Mouse (Mus musculus) heart, postnatal 10 days (tissue): ENCODE measurements around the gene Opcml. TPM values are rescaled to one million over a fixed set of nuclear protein-coding genes. Genes with fewer than 3 reads are reported as not detected.

Source experiments
- DNase-seq, 2 experiments: peaks; one replicate each; pipeline ENCODE4 v3.0.0; 2021
- intact Hi-C: fragments of 180-260 bp; cut with DNase I; formaldehyde crosslinking; loops from one replicate; pipeline ENCODE4 v1.15.1; 2025
- total RNA-seq, 2 experiments: library from RNA; stranded (reverse); gene quantifications; 2 replicates each; pipeline ENCODE4 v1.2.3; 2021

Gene Opcml
- total RNA-seq = 1 to 10 TPM; 1.1 to 1.7 TPM

DNA sequence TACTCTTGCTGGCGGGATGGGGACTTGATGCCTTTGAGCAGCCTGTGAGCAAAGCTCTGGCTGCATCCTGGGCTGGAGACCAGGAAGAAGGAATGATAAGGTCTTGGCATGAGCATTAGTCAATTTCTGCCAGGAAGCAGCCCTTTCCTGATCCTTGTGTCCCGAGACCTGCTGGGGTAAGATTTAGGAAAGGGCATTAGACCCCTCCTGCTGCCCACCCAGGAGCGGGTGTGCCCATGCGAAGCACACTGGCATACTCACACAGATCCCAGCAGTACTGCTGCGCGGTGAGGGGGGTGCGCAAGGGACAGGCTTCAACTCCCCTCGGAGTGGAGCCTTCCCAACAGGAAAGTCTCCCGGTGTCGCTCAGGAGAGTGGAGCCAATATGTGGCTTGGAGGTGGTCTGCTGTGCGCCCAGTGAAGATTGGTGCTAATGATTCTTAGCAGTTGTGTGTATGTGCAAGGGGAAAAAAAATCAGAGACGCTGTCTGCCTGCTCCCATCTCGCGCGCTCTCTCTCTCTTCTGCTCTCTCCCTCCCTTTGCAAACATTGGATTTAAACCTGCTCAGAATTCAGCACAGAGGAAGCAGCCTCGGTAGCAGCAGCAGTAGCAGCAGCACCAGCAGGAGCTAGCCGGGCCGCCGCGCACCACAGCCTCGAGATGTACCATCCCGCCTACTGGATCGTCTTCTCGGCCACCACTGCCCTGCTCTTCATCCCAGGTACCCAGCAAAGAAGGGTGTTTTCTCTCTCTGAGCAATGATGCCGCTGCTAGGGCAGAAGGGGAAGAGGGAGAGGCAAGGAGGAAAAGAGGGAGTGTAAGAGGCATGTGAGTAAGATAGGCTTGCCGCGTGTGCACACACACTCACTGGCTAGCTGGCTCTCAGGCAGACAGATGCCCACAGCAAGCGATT lies at the start of gene Opcml:
Gene Opcml (plus strand): TSS at position 51 of the 914 bp plus-strand sequence.
- DNase-seq = no peak
- intact Hi-C loops = no loop called here

DNA sequence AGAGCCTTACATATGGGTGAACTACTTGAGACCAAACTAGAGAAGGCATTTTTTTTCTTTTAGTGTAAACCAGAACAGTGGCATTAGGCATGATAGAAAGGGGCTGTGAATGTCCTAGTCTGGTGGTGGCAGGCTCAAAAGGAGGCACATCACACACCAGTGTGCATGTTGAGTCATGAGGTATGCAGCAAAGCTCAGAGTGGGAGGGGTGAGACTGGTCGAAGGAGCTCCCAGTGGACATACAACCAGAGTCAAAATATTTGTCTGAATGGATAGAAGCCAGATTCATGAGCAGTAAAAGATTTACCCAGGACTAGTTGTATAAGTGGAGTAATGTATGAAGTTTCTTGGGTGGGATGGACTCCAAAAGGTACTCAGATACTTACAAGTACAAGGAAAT lies 31.9 kb upstream of the Opcml start:
- DNase-seq = no peak
- intact Hi-C loops = no loop called here

DNA sequence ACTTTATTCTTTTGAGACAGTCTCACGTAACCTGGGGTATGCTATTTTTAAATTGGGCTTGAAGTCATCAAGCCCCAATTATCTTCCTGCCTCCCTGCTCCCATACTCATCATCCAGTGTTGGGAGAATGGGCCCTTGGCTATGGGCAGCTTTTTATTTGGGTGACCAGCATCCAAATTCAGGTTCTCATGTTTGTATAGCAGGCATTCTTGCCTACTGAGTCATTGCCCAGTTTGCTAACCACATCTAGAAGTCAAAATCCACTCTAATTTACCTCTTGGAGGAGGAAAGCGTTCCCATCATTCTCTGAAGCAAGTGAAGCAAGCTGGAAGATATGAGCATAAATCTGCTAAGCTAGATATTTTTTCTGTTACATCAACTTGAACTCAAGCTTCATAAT lies 29.4 kb upstream of the Opcml start:
- no peak for DNase-seq
- intact Hi-C loops = no loop called here

DNA sequence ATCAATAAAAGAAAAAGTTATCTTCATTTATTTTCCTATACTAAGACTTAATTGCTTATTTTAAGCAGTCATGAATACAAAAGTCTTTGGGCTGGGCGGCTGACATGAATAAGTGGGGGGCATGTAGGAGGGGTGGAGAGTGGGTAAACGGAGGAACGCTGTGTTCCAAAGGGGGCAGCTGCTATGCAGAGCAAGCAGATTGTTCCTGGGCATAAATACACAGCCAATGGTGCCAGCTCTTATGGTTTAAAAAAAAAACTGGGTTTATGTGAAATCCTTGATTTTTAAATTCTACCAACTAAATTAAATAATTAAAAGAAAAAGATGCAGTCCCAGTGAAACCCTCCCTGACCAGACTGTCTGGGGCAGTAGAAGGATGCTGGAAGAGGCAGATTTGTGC lies 24.1 kb upstream of the Opcml start:
- no peak for DNase-seq
- intact Hi-C loops = no loop called here

DNA sequence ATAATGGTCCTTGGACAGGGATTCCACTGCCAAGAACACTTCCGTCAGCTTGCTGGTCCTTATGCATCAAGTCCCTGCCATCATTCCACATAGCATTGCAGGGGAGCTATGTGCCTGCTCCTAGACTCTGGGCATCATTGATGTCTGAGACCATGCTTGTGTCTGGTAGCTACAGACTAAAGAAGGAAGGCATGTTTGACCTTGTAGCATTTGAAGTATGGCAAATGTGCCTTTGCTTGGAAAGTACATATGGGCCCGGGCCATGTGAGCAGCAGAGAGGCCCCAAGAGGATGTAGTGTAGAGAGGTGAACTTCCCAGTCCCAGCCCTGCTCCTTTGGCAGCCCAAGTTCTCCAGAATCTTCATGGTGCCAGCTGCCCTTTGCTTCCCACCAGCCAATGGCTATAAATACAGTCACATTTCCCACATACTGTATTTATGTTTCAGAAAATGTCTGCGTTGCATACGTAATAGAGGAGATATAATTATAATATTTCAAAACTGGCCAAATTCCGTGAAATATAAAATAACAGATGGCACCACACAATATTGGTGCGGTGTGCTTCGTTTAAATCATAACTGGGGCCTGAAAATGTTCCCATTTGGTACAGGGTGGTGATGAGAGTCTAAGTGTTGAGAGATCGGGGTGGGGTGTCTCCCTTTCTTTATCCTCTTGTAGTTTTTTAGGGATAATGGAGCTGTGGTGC lies 23.2 kb upstream of the Opcml start:
- intact Hi-C loops = no loop called here
- DNase-seq = no peak

DNA sequence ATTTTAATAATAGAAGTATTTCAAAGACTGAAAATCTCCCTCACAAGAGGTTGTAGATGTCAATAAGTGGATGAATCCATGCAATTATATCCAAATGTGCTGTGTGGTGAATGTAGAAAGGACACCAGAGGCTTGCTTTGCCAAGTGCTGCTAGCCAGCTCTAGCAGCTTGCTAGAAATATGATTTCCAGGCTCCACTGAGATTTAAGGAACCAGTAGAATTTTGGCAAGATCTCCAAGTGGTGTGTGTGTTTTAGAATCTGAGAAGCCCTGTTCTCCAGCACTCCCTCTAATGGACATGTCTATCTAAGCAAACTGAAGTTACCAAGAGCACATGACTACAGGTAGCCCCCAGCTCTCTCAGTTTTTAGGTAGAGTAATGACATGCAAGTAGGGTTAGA lies 21.8 kb upstream of the Opcml start:
- intact Hi-C loops = no loop called here
- DNase-seq = no peak

DNA sequence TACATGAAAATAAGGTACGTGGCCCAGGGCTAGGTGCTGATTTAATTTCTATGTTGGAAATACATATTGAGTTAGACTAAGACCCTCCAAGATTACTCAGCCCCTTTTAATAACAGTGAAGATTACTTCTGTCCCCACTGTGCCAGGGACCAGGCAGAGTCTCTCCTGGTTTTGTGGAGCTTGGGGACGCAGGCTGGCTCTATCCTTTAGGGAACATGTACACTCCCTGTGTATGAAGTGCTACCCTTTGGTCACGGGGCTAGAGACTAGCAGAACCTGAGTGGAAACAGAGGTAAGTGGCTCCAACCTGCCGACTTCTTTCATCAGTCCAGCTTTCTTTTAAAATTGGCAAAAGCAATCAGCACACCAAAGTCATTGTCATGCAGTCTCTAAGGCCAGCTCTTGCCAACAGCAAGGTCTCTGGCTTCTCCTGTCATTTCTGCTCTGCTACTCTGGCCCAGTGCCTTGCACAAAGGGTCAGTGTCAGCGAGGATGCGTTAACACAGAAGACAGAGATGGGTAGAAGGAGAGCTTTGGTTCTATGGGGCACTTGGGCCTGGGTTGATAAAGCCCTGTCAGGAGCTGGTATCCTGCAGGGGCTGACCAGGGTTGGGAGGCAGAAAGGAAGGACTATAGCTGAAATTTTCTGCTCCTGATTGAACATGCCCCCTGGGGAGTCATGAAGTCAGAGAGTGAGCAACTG lies 9.1 kb upstream of the Opcml start:
- intact Hi-C loops = no loop called here
- DNase-seq = no peak

DNA sequence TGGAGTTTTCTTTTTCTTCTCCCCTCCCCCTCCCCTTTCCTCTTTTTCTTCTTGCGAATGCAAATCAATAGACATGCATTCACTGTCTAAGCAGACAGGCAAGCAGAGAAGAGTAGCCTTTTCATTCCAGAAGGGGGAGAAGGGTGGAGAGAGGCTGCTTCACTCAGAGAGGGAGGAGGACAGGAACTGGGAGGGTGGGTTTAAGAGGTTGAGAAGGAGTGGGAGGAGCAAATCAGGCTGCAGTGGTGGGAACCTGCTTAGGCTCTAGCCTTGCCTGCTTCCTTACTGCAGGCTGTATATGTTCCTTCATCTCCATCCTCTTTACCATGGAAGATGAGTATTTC lies 8.6 kb upstream of the Opcml start:
- intact Hi-C loops = no loop called here

DNA sequence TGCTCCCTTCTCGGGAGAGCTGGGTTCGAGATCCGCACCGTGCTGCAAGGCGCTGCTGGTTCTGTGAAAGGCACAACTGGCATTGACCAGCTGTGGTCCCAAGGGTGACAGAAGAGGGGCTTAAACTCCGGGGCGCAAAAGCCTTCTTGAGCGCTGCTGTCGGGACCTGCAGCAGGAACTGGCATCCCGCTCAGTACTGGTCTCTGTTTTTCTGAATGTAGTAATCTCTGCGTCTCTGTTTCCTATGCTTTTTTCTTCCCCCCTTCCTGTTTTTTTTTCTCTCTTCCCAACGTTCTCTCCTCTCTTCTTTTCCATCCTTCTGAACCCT lies 1.0 kb downstream of the Opcml start:
- no peak for DNase-seq
- intact Hi-C loops = no loop called here

More for the DNA sequence above, 8.6 kb upstream of the Opcml start:
- no peak for DNase-seq

DNA sequence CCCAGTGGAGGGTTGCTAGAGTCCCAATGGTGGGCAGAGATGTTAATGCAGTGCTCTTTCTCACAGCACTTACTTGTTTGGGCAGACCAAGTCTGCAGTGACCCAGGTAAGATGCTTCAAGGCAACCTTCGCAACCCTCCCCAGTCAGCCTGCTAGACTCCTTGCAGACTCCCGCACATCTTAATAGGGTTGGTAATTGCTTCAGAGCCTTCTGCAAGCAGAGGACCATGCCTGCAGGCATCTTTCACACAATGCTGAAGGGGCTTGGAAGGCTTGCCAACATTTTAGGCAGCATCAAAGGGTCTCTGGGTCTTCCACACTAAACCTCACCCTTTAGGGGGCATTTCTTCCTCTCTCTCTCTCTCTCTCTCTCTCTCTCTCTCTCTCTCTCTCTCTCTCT lies 1.7 kb downstream of the Opcml start:
- no peak for DNase-seq
- intact Hi-C loops = no loop called here

DNA sequence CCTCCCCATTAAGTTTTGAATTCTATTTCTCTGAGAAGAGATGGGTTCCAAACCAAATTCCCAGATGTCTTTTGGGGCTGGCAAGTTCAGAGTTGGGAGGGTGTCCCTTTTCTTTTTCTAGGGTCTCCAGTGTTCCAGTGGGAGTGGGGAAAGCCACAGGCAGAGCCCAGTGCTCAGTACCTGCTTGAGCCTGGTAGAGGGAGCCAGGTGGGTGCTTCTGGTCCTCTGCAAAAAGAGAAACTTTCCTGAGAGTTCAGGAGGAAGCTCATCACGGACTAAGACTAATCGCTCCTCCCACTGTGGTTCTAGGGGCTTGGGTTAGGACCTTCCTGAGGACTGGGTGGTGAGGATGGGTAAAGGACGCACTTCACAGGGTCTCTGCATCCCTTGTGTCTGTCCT lies 2.4 kb downstream of the Opcml start:
- intact Hi-C loops = no loop called here
- DNase-seq = no peak

DNA sequence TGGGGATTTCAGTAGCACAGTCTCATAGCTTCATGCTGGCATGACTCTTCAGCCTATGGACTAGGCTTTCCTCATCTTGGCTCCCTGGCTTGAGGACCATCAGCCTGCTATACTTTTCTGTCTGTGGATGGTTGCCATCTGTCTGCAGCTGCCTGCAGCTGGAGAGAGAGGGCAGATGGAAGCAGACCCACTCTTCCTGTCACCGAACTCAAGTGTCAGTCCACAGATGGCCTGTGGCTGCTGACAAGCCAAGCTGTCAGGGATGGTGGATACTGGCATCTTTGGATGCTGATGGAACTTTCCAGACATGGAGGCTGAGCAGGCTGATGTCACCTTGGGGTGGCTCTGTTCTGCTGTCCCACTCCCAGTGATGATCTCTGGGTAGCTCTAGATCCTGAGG lies 6.0 kb downstream of the Opcml start:
- DNase-seq = no peak
- intact Hi-C loops = no loop called here

DNA sequence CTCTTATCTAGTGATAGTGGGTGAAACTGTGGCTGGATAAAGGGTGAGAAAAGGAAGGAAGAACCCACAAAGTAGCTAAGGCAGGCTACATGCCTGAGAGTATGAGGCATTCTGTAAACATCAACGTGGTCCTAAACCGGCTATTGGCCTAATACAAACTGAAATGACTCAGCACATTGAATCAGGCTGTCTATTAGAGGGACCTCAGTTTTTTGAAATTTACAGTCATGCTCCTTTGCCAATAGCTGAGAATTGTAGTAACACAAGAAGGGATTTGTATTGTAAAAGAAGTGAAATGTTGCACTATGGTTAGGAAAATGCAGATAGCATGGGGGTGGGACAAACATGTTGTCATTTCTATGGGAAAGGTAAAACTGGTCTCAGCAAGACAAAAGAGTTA lies 10.4 kb downstream of the Opcml start:
- intact Hi-C loops = no loop called here
- no peak for DNase-seq

DNA sequence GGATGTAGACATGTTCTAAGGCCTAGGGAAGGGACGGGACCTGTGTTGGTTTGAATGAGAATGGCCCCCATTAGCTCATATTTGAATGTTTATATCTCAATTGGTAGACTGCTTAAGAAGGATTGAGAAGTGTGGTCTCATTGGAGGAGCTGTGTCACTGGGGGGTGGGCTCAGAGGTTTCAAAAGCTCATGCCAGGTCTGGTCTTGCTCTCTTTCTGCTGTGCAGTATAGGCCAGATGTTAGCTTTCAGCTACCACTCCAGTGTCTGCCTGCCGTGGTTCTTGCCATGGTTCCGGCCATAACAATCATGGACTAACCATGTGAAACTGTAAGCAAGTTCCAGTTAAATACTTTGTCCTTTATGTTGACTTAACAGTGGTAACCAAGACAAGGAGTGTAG lies 11.2 kb downstream of the Opcml start:
- intact Hi-C loops = no loop called here
- no peak for DNase-seq

DNA sequence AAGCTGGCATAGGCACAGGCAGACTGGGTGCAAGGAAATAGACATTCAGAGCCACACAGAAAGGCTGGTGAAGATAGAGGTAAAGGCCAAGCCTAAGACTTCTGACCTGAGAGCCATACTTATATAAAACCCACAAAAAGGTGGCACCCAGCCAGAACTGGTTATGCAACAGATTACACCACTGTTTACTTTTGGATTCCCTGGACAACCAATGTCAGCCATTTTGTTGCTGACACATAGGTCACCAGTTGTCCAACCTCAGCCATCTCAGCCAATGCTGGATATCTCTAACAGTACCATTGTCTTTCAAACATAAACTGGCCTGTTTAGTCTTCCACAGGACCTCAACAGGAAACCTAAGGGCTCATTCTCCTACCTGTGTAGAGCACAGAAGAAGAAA lies 11.8 kb downstream of the Opcml start:
- intact Hi-C loops = no loop called here
- peak in 1 of 2 experiments; percentile 10 for DNase-seq

DNA sequence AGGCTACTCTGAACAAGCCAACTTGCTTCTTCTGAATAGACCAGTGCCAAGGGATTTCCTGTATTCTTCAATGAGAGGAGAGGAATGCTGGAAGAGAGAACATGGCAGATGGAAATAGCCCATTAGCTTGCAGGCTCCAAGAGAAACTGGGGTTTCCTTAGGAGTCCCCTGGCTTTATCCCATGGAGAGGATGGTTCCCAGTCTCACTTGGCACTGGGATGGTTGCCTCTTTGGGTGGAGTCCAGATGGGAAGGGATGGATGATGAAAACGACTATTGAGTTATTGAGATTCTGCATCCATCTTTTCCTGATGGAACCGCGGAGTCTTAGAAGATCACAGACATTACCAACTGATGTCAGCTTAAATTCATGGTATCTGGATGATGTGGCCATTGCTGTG lies 13.9 kb downstream of the Opcml start:
- intact Hi-C loops = no loop called here

DNA sequence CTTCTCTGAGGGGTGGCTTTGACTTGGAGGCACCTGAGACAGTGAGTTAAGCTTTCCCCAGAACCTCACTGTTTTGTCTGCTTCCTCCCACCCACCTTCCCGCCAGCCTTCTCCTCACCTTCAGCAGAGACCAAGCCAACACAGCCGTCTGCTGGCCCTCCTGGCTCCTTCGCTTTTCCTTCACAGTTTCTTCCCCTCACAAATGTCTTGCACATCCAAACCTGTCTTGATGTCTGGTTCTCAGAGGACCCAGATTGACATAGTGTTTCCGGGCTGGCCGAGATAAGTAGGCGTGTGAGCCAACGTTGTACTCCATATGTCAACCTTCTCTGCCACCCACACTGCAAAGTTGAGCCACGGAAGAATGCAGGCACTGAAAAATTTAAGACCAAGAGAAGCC lies 19.2 kb downstream of the Opcml start:
- no peak for DNase-seq
- intact Hi-C loops = no loop called here

More for the DNA sequence above, 13.9 kb downstream of the Opcml start:
- DNase-seq = no peak

DNA sequence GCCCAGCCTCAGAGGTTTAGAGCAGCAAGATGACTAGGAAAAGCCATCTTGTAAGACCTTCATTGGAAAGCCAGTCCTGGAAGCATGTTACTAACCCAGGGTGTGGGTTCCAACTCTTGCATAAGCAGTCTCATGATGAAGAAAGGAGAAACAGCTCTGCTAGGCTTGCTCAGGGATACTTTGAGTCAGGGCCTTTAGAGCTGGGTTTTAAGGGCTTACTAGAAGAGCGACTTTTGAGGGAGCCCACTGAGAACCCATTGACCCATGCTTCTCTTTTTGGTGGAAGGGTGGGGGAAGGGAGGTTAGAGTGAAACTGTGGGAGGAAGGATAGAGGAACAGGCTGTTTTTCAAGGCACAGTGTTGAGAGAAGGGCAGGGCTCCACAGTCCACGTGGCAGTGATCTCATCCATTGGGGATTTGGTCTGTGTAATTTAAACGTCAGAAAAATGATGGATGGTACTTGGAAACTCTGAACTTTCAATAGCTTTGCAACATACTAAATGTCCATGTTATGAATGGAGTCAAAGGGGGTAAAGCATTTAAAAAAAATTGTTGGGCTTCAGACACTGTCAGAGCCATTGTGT lies 22.7 kb downstream of the Opcml start:
- intact Hi-C loops = no loop called here
- DNase-seq = peak; percentile 13 to 20

DNA sequence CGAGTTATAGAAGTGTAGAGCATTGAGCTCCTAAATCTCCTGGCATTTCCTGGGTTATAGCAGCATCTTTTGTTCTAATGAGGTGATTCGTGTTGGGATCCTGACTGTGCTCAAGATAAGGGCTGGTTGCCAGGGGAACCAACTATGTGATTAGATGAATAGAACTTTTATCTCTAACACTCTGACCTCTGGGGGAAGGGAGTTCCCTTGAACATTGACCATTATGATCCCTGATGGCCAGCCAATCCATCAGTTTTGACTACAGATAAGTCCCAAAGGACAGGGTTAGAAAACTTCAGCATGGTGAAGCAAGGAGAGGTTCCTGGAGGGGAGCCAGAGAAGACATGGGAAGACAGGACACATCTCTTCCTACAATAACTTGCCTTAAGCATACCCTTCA lies 23.6 kb downstream of the Opcml start:
- DNase-seq = no peak
- intact Hi-C loops = no loop called here

DNA sequence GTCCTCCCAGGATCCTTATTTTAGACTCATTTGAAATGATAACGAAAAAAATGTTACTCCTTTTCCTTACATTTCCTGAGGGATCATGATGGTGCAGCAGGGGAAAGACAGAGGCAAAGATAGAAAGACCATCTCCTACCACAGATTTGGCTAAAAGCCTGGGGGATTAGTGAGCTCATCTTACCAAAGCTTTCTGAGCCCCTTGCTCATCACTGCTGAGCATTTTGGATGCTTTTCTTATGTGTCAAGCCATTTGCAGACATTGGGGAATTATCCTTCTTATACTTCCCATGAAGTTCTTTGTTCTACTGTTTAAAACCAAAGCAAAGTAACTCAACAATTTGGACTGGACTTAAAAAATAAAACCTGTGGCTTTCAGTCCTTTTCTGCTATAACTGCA lies 30.6 kb downstream of the Opcml start:
- intact Hi-C loops = no loop called here
- no peak for DNase-seq

DNA sequence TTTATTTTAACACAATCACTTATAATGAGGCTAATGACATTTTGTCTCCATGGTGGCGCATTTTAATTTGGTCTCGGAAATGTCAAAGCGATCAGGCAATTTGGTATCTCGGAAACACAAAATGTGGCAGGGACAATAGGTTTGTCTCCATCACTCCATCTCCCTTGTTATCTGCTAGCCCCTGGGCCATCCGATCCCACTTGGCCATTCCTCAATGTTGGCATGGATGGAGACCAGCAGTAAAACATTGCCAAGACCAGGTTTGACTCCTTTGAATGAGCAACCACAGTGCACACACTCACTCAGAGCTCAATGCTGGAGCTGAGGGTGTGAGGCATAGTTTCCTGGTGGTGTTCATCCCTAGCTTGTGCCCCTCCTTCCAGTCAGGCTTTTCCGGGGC lies 32.1 kb downstream of the Opcml start:
- DNase-seq = no peak
- intact Hi-C loops = no loop called here

DNA sequence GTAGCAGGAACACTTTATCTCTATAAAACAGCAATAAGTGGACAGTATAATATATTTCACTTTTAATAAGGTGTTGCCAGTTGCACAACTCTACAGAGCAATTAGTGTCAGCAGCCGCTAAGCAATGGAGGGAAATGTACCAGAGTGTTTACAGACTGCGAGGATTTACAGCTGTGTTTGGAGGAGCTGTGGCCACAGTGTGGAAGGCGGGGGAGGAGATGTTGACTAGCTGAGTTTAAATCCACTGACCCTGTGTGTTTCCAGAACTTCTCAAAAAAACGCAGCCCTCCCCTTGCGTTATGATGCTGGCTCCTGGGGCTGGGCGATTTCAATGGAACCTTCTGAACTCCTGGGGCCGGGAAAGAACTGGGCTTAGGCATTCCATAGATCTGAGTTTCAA lies 33.8 kb downstream of the Opcml start:
- DNase-seq = no peak
- intact Hi-C loops = no loop called here
